Mouse (Mus musculus): ENCODE results near the gene Hs2st1. TPM values are rescaled to one million over a fixed set of nuclear protein-coding genes. Genes with fewer than 3 reads are reported as not detected.

Hs2st1 gene
- polyA plus RNA-seq (2014; fragmentation: Nextera tagmentation; extraction: Ambion mirVana) = 13.7 and 14.3 TPM in 2 replicates

GRCm38 (mm10) chr3:144570047-144570815, at the start of gene Hs2st1, which contains the start of gene Selenof:
Hs2st1 (minus strand) TSS chr3:144570181.
Selenof (plus strand) TSS chr3:144570304.
- Histone ChIP-seq H3K9me3 (ENCODE audit: control insufficient read depth, low read length) (no peaks in the 10 kb centered on the region), H3K9ac (ENCODE audit: low read length) (peak within 1 kb of the TSS; percentile 96), H3K4me3 (ENCODE audit: low read depth, low read length) (peak within 1 kb of the TSS; percentile 94), H3K27ac (ENCODE audit: low read depth) (peak within 1 kb of the TSS; percentile 95), H3K4me1 (replicated peaks; ENCODE audit: control insufficient read depth, insufficient read depth, low read length) (peaks cover 18% of the 10 kb centered on the region), H3K27me3 (replicated peaks; ENCODE audit: control insufficient read depth, insufficient read depth, low read length) (no peaks in the 10 kb centered on the region), H3K4me2 (ENCODE audit: low read length) (peak within 1 kb of the TSS; percentile 93), H3K36me3 (ENCODE audit: control insufficient read depth, insufficient read depth, low read length) (peaks cover 22% of the 10 kb centered on the region)
- peak; percentile 99 for ATAC-seq (replicated peaks; ENCODE audit: low FRiP score, low TSS enrichment, low read depth)
- peak; percentile 99 for DNase-seq (ENCODE audit: low spot score)
- under 1% methylated on average over 55 of the region's 69 CpGs for WGBS

GRCm38 (mm10) chr3:144617633-144618180, 47.7 kb upstream of the Hs2st1 start:
- Histone ChIP-seq H3K27ac (ENCODE audit: low read depth) (no peak overlapping the region; the same call in 1 of the 2 replicates), H3K27me3 (replicated peaks; ENCODE audit: control insufficient read depth, insufficient read depth, low read length) (no peaks in the 10 kb centered on the region), H3K4me1 (replicated peaks; ENCODE audit: control insufficient read depth, insufficient read depth, low read length) (peaks cover 21% of the 10 kb centered on the region), H3K4me3 (ENCODE audit: low read depth, low read length) (no peak overlapping the region), H3K9ac (ENCODE audit: low read length) (no peak overlapping the region), H3K4me2 (ENCODE audit: low read length) (no peak overlapping the region), H3K9me3 (ENCODE audit: control insufficient read depth, low read length) (no peaks in the 10 kb centered on the region; the same call in 1 of the 2 replicates), H3K36me3 (ENCODE audit: control insufficient read depth, insufficient read depth, low read length) (no peaks in the 10 kb centered on the region)
- ATAC-seq (replicated peaks; ENCODE audit: low FRiP score, low TSS enrichment, low read depth) (no peak), DNase-seq (ENCODE audit: low spot score) (no peak)
- WGBS = 69% methylated on average over 10 of the region's 10 CpGs

- peak; percentile 88 for ATAC-seq (replicated peaks; ENCODE audit: low FRiP score, low TSS enrichment, low read depth)
- Histone ChIP-seq H3K27me3 (replicated peaks; ENCODE audit: control insufficient read depth, insufficient read depth, low read length) (no peaks in the 10 kb centered on the region), H3K4me1 (replicated peaks; ENCODE audit: control insufficient read depth, insufficient read depth, low read length) (peaks cover 30% of the 10 kb centered on the region), H3K9me3 (ENCODE audit: control insufficient read depth, low read length) (no peaks in the 10 kb centered on the region), H3K36me3 (ENCODE audit: control insufficient read depth, insufficient read depth, low read length) (no peaks in the 10 kb centered on the region), H3K4me2 (ENCODE audit: low read length) (no peak overlapping the region), H3K27ac (ENCODE audit: low read depth) (0 out of 2 replicates have a peak overlapping the region, but pooled peaks have one; percentile 22), H3K4me3 (ENCODE audit: low read depth, low read length) (no peak overlapping the region), H3K9ac (ENCODE audit: low read length) (no peak overlapping the region)
- WGBS = 63% methylated on average over 8 of the region's 8 CpGs
- DNase-seq (ENCODE audit: low spot score) = peak; percentile 81
These were observed 46.9 kb upstream of the Hs2st1 start for GRCm38 (mm10) chr3:144616654-144617425.

- no peak overlapping the region for H3K27ac ChIP-seq (ENCODE audit: low read depth)
- H3K36me3 ChIP-seq (ENCODE audit: control insufficient read depth, insufficient read depth, low read length) = no peaks in the 10 kb centered on the region
- H3K4me2 ChIP-seq (ENCODE audit: low read length) = no peak overlapping the region
- no peak overlapping the region for H3K9ac ChIP-seq (ENCODE audit: low read length)
- H3K4me1 ChIP-seq (replicated peaks; ENCODE audit: control insufficient read depth, insufficient read depth, low read length) = peaks cover 40% of the 10 kb centered on the region
- no peaks in the 10 kb centered on the region for H3K9me3 ChIP-seq (ENCODE audit: control insufficient read depth, low read length)
- no peak overlapping the region for H3K4me3 ChIP-seq (ENCODE audit: low read depth, low read length)
- H3K27me3 ChIP-seq (replicated peaks; ENCODE audit: control insufficient read depth, insufficient read depth, low read length) = no peaks in the 10 kb centered on the region
- DNase-seq (ENCODE audit: low spot score) (no peak), ATAC-seq (replicated peaks; ENCODE audit: low FRiP score, low TSS enrichment, low read depth) (no peak)
- WGBS = 50% methylated on average over 9 of the region's 9 CpGs
These were observed 45.5 kb upstream of the Hs2st1 start for GRCm38 (mm10) chr3:144615459-144615858.

GRCm38 (mm10) chr3:144614698-144615097, 44.7 kb upstream of the Hs2st1 start:
- 36% methylated on average over 10 of the region's 10 CpGs for WGBS
- Histone ChIP-seq H3K9me3 (ENCODE audit: control insufficient read depth, low read length) (no peaks in the 10 kb centered on the region), H3K36me3 (ENCODE audit: control insufficient read depth, insufficient read depth, low read length) (no peaks in the 10 kb centered on the region), H3K4me2 (ENCODE audit: low read length) (no peak overlapping the region), H3K4me1 (replicated peaks; ENCODE audit: control insufficient read depth, insufficient read depth, low read length) (peaks cover 40% of the 10 kb centered on the region), H3K27ac (ENCODE audit: low read depth) (0 out of 2 replicates have a peak overlapping the region, but pooled peaks have one; percentile 13), H3K4me3 (ENCODE audit: low read depth, low read length) (no peak overlapping the region), H3K9ac (ENCODE audit: low read length) (no peak overlapping the region), H3K27me3 (replicated peaks; ENCODE audit: control insufficient read depth, insufficient read depth, low read length) (no peaks in the 10 kb centered on the region)
- ATAC-seq (replicated peaks; ENCODE audit: low FRiP score, low TSS enrichment, low read depth) (no peak), DNase-seq (ENCODE audit: low spot score) (no peak)

GRCm38 (mm10) chr3:144614277-144614676, 44.3 kb upstream of the Hs2st1 start:
- WGBS = 40% methylated on average over 6 of the region's 6 CpGs
- no peaks in the 10 kb centered on the region for H3K36me3 ChIP-seq (ENCODE audit: control insufficient read depth, insufficient read depth, low read length)
- H3K4me3 ChIP-seq (ENCODE audit: low read depth, low read length) = no peak overlapping the region
- peaks cover 40% of the 10 kb centered on the region for H3K4me1 ChIP-seq (replicated peaks; ENCODE audit: control insufficient read depth, insufficient read depth, low read length)
- ATAC-seq (replicated peaks; ENCODE audit: low FRiP score, low TSS enrichment, low read depth) (no peak), DNase-seq (ENCODE audit: low spot score) (no peak)
- no peaks in the 10 kb centered on the region; the same call in 1 of the 2 replicates for H3K9me3 ChIP-seq (ENCODE audit: control insufficient read depth, low read length)
- H3K9ac ChIP-seq (ENCODE audit: low read length) = no peak overlapping the region
- H3K27me3 ChIP-seq (replicated peaks; ENCODE audit: control insufficient read depth, insufficient read depth, low read length) = no peaks in the 10 kb centered on the region
- no peak overlapping the region for H3K4me2 ChIP-seq (ENCODE audit: low read length)
- H3K27ac ChIP-seq (ENCODE audit: low read depth) = 0 out of 2 replicates have a peak overlapping the region, but pooled peaks have one; percentile 13

GRCm38 (mm10) chr3:144612382-144612781, 42.4 kb upstream of the Hs2st1 start:
- DNase-seq (ENCODE audit: low spot score) (no peak), ATAC-seq (replicated peaks; ENCODE audit: low FRiP score, low TSS enrichment, low read depth) (no peak)
- H3K4me3 ChIP-seq (ENCODE audit: low read depth, low read length) = no peak overlapping the region
- no peaks in the 10 kb centered on the region; the same call in 1 of the 2 replicates for H3K9me3 ChIP-seq (ENCODE audit: control insufficient read depth, low read length)
- no peak overlapping the region for H3K27ac ChIP-seq (ENCODE audit: low read depth)
- H3K9ac ChIP-seq (ENCODE audit: low read length) = no peak overlapping the region
- no peaks in the 10 kb centered on the region for H3K36me3 ChIP-seq (ENCODE audit: control insufficient read depth, insufficient read depth, low read length)
- H3K4me1 ChIP-seq (replicated peaks; ENCODE audit: control insufficient read depth, insufficient read depth, low read length) = peaks cover 40% of the 10 kb centered on the region
- no peaks in the 10 kb centered on the region for H3K27me3 ChIP-seq (replicated peaks; ENCODE audit: control insufficient read depth, insufficient read depth, low read length)
- no peak overlapping the region for H3K4me2 ChIP-seq (ENCODE audit: low read length)
- WGBS = 52% methylated on average over 6 of the region's 6 CpGs

- 35% methylated on average over 8 of the region's 8 CpGs for WGBS
- H3K27ac ChIP-seq (ENCODE audit: low read depth) = no peak overlapping the region
- no peaks in the 10 kb centered on the region for H3K27me3 ChIP-seq (replicated peaks; ENCODE audit: control insufficient read depth, insufficient read depth, low read length)
- DNase-seq (ENCODE audit: low spot score) = no peak
- H3K4me3 ChIP-seq (ENCODE audit: low read depth, low read length) = no peak overlapping the region
- no peak for ATAC-seq (replicated peaks; ENCODE audit: low FRiP score, low TSS enrichment, low read depth)
- H3K4me2 ChIP-seq (ENCODE audit: low read length) = no peak overlapping the region
- H3K4me1 ChIP-seq (replicated peaks; ENCODE audit: control insufficient read depth, insufficient read depth, low read length) = peaks cover 37% of the 10 kb centered on the region
- H3K9me3 ChIP-seq (ENCODE audit: control insufficient read depth, low read length) = no peaks in the 10 kb centered on the region; the same call in 1 of the 2 replicates
- H3K9ac ChIP-seq (ENCODE audit: low read length) = no peak overlapping the region
- no peaks in the 10 kb centered on the region for H3K36me3 ChIP-seq (ENCODE audit: control insufficient read depth, insufficient read depth, low read length)
These were observed 41.8 kb upstream of the Hs2st1 start for GRCm38 (mm10) chr3:144611626-144612271.

Data from intestine, embryonic 14.5 days (tissue).